Mouse (Mus musculus) CH12.LX (cell line): ENCODE results near the gene Srsf12. TPM values are rescaled to one million over a fixed set of nuclear protein-coding genes. Genes with fewer than 3 reads are reported as not detected.

Experiments used
- DNase-seq: peaks from one replicate; pipeline ENCODE4 v3.0.0-alpha.2; 2013; ENCODE audit errors: extremely low read depth
- H3K27ac ChIP-seq: 2 replicates; pipeline ENCODE4 v1.5.1; 2012; ENCODE audit warnings: low read depth, mild to moderate bottlenecking, control low read depth, moderate library complexity; ENCODE audit not compliant: insufficient read depth
- H3K27me3 ChIP-seq: replicated peaks from 2 replicates; pipeline ENCODE3; 2012; ENCODE audit warnings: inconsistent platforms
- H3K36me3 ChIP-seq, 2 experiments: replicated peaks in 1 of 2; 2 replicates each; pipeline versions ENCODE3 to v1.6.1; 2012; ENCODE audit warnings: inconsistent platforms in 1 of 2, low read length in 1 of 2, mild to moderate bottlenecking in 1 of 2, mixed read lengths in 1 of 2, moderate library complexity in 1 of 2; ENCODE audit not compliant: control insufficient read depth in 1 of 2, insufficient read depth in 1 of 2
- H3K4me1 ChIP-seq, 2 experiments: 2 replicates each; pipeline ENCODE4 v1.6.1; 2012; ENCODE audit warnings: inconsistent platforms in 1 of 2, moderate library complexity in 1 of 2; ENCODE audit not compliant: insufficient read depth in 2 of 2, control insufficient read depth in 1 of 2
- H3K4me2 ChIP-seq: 2 replicates; pipeline ENCODE4 v1.6.1; 2012; ENCODE audit warnings: low read depth, mild to moderate bottlenecking, control low read depth; ENCODE audit not compliant: poor library complexity, insufficient read depth, severe bottlenecking
- H3K4me3 ChIP-seq, 3 experiments: fragments of 150-350 bp in 1 of 3; sonication (generic) in 1 of 3; replicated peaks in 1 of 3; 2 replicates each; pipeline versions ENCODE3 to v1.5.1; 2011 to 2012; ENCODE audit warnings: low read depth in 2 of 3, low read length in 2 of 3, mild to moderate bottlenecking in 2 of 3, moderate library complexity in 2 of 3, control low read depth in 1 of 3, improper control_type of control experiment in 1 of 3, inconsistent platforms in 1 of 3, mixed read lengths in 1 of 3; ENCODE audit not compliant: poor library complexity in 1 of 3
- H3K79me2 ChIP-seq: replicated peaks from 2 replicates; pipeline ENCODE4 v1.6.1; 2012; ENCODE audit warnings: mild to moderate bottlenecking, moderate library complexity; ENCODE audit not compliant: control insufficient read depth, poor library complexity, insufficient read depth, severe bottlenecking; ENCODE audit errors: extremely low read depth
- H3K9ac ChIP-seq: 2 replicates; pipeline ENCODE4 v1.6.1; 2012; ENCODE audit warnings: low read depth, mild to moderate bottlenecking, control low read depth, moderate library complexity; ENCODE audit not compliant: insufficient read depth
- H3K9me3 ChIP-seq: replicated peaks from 2 replicates; pipeline ENCODE3; 2012; ENCODE audit warnings: low read length, inconsistent platforms, mixed read lengths
- BHLHE40 ChIP-seq: IDR thresholded peaks from 2 replicates; pipeline ENCODE4 v1.6.1; 2011; ENCODE audit warnings: mild to moderate bottlenecking, low read depth, low read length, improper control_type of control experiment
- ELF1 ChIP-seq: IDR thresholded peaks from 2 replicates; pipeline ENCODE4 v1.6.1; 2014; ENCODE audit warnings: low read depth, mild to moderate bottlenecking, inconsistent platforms, low read length, improper control_type of control experiment
- EP300 ChIP-seq: IDR thresholded peaks from 2 replicates; pipeline ENCODE4 v1.6.1; 2011; ENCODE audit warnings: low read length, improper control_type of control experiment
- GABPA ChIP-seq: IDR thresholded peaks from 2 replicates; pipeline ENCODE4 v1.6.1; 2012; ENCODE audit warnings: low read depth, low read length, improper control_type of control experiment, inconsistent platforms; ENCODE audit not compliant: insufficient replicate concordance
- HCFC1 ChIP-seq: IDR thresholded peaks from 2 replicates; pipeline ENCODE4 v1.6.1; 2012; ENCODE audit warnings: low read depth, mild to moderate bottlenecking, inconsistent platforms, low read length, improper control_type of control experiment
- MAX ChIP-seq: IDR thresholded peaks from 2 replicates; pipeline ENCODE4 v1.6.1; 2011; ENCODE audit warnings: low read length, improper control_type of control experiment
- MAZ ChIP-seq: IDR thresholded peaks from 2 replicates; pipeline ENCODE4 v1.6.1; 2012; ENCODE audit warnings: low read depth, mild to moderate bottlenecking, inconsistent platforms, low read length, improper control_type of control experiment, moderate library complexity
- MYC ChIP-seq: IDR thresholded peaks from 2 replicates; pipeline ENCODE4 v1.6.1; 2011; ENCODE audit warnings: low read depth, mild to moderate bottlenecking, improper control_type of control experiment, low read length
- NELFE ChIP-seq: IDR thresholded peaks from 2 replicates; pipeline ENCODE4 v1.6.1; 2011; ENCODE audit warnings: low read depth, low read length, improper control_type of control experiment
- NRF1 ChIP-seq: IDR thresholded peaks from 2 replicates; pipeline ENCODE4 v1.6.1; 2014; ENCODE audit warnings: low read depth, mild to moderate bottlenecking, inconsistent platforms, low read length, improper control_type of control experiment, moderate library complexity
- POLR2A ChIP-seq: IDR thresholded peaks from 2 replicates; pipeline ENCODE4 v1.6.1; 2011; ENCODE audit warnings: low read depth, mild to moderate bottlenecking, improper control_type of control experiment, low read length
- POLR2AphosphoS2 ChIP-seq: IDR thresholded peaks from 2 replicates; pipeline ENCODE4 v1.6.1; 2011; ENCODE audit warnings: low read depth, low read length, improper control_type of control experiment
- RCOR1 ChIP-seq: conservative IDR thresholded peaks from 2 replicates; pipeline ENCODE4 v1.6.1; 2012; ENCODE audit warnings: low read depth, mild to moderate bottlenecking, inconsistent platforms, low read length, improper control_type of control experiment
- SIN3A ChIP-seq: IDR thresholded peaks from 2 replicates; pipeline ENCODE4 v1.6.1; 2012; ENCODE audit warnings: low read length, improper control_type of control experiment, inconsistent platforms
- SMC3 ChIP-seq: IDR thresholded peaks from 2 replicates; pipeline ENCODE4 v1.6.1; 2011; ENCODE audit warnings: low read depth, low read length, improper control_type of control experiment
- TBP ChIP-seq: conservative IDR thresholded peaks from 2 replicates; pipeline ENCODE4 v1.6.1; 2011; ENCODE audit warnings: low read depth, low read length, improper control_type of control experiment
- TCF12 ChIP-seq: IDR thresholded peaks from 2 replicates; pipeline ENCODE4 v1.6.1; 2014; ENCODE audit warnings: low read depth, mild to moderate bottlenecking, inconsistent platforms, low read length, improper control_type of control experiment
- UBTF ChIP-seq: IDR thresholded peaks from 2 replicates; pipeline ENCODE4 v1.6.1; 2012; ENCODE audit warnings: low read depth, mild to moderate bottlenecking, inconsistent platforms, low read length, improper control_type of control experiment, moderate library complexity
- USF1 ChIP-seq: IDR thresholded peaks from 2 replicates; pipeline ENCODE4 v1.6.1; 2014; ENCODE audit warnings: low read depth, mild to moderate bottlenecking, inconsistent platforms, low read length, improper control_type of control experiment
- USF2 ChIP-seq: conservative IDR thresholded peaks from 2 replicates; pipeline ENCODE4 v1.6.1; 2011; ENCODE audit warnings: low read depth, low read length, improper control_type of control experiment
- ZC3H11A ChIP-seq: IDR thresholded peaks from 2 replicates; pipeline ENCODE4 v1.6.1; 2012; ENCODE audit warnings: low read depth, mild to moderate bottlenecking, inconsistent platforms, low read length, improper control_type of control experiment
- dilution Hi-C: fragments of 300-500 bp; cut with MboI; formaldehyde crosslinking; loops from 2 replicates; pipeline ENCODE4 v1.14.3; 2020; ENCODE audit warnings: low sequenced_read_pairs; ENCODE audit not compliant: extremely low pct_unique_long_range_greater_than_20kb, extremely low pct_ligation_motif_present
- in situ Hi-C: fragments of 300-500 bp; cut with MboI; formaldehyde crosslinking; loops from 3 replicates; pipeline ENCODE4 v1.14.3; 2019; ENCODE audit warnings: low sequenced_read_pairs, low pct_ligation_motif_present, low pct_unique_long_range_greater_than_20kb, mixed read lengths
- polyA plus RNA-seq: library from polyadenylated mRNA; unstranded; fragments of >175 nt; gene quantifications from 2 replicates; pipeline ENCODE4 v1.2.1, GENCODE M21; 2012; ENCODE audit warnings: low read depth; ENCODE audit not compliant: insufficient read length
- total RNA-seq, 2 experiments: library from RNA; depleted of rRNA; stranded (reverse); fragments of 300-350 nt in 1 of 2; fragments of >200 nt in 1 of 2; gene quantifications; 2 replicates each; pipeline ENCODE4 v1.2.3; 2012 to 2014

Srsf12 gene
- total and polyA plus RNA-seq, 3 experiments = not detected

DNA sequence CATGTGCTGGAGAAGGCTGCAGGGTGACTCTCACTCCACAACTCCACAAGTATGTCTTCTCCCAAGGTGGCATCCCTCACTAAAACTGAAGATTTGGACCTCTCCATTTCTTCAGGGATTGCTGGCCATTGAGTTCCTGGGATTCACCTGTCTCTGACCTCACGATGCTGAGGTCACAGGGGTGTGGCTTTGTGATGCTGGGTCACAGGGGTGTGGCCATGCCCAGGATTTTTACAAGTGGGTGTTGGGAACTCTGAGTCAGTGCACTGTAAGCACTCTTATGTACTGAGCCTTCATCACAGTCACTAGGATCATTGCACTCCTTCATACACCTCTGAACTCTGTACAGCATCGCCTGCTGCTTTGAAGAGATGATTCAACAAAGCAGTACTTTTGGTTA is 1.2 kb upstream of the Srsf12 start:
- no peaks in the 10 kb centered on the region for H3K4me1 ChIP-seq
- H3K79me2 ChIP-seq = no peaks in the 10 kb centered on the region
- in situ Hi-C loops = no loop called here
- H3K36me3 ChIP-seq = no peaks in the 10 kb centered on the region
- no peak overlapping the region for H3K4me3 ChIP-seq
- H3K9ac ChIP-seq = no peak overlapping the region
- no peak overlapping the region for H3K4me2 ChIP-seq
- no peak for TF ChIP-seq TBP
- DNase-seq = peak; percentile 6
- dilution Hi-C loops = no loop called here
- no peak overlapping the region for H3K27ac ChIP-seq
- H3K9me3 ChIP-seq = peaks cover 2% of the 10 kb centered on the region
- no peaks in the 10 kb centered on the region for H3K27me3 ChIP-seq

DNA sequence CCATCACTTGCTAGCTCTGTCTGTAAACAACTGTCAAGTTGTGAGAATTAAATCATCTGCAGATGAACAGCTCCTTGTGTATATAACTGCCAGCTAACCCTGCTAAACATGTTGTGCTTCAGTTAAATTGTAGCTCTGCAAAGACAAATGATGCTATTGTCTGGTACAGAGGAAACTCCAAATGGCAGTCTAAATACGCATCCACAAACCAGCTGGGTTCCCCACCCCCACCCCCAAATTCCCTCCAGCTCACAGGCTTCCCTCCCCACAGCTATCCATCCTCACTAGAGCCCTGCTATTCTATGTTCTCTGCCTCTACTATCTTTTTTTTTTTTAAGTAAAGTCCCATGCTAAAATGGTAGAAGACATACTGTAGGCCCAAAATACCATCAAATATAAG is 13.1 kb downstream of the Srsf12 start:
- Histone ChIP-seq H3K27me3 (no peaks in the 10 kb centered on the region), H3K4me2 (no peak overlapping the region), H3K9me3 (no peaks in the 10 kb centered on the region), H3K4me1 (no peaks in the 10 kb centered on the region), H3K36me3 (no peaks in the 10 kb centered on the region), H3K79me2 (no peaks in the 10 kb centered on the region), H3K9ac (no peak overlapping the region), H3K4me3 (no peak overlapping the region), H3K27ac (no peak overlapping the region)
- dilution Hi-C loops = no loop called here
- no peak for DNase-seq
- in situ Hi-C loops = no loop called here
- no peak for TF ChIP-seq NRF1
- TF ChIP-seq HCFC1 = no peak
- no peak for TF ChIP-seq ELF1
- no peak for TF ChIP-seq NELFE
- no peak for TF ChIP-seq EP300
- no peak for TF ChIP-seq UBTF
- no peak for TF ChIP-seq MYC

DNA sequence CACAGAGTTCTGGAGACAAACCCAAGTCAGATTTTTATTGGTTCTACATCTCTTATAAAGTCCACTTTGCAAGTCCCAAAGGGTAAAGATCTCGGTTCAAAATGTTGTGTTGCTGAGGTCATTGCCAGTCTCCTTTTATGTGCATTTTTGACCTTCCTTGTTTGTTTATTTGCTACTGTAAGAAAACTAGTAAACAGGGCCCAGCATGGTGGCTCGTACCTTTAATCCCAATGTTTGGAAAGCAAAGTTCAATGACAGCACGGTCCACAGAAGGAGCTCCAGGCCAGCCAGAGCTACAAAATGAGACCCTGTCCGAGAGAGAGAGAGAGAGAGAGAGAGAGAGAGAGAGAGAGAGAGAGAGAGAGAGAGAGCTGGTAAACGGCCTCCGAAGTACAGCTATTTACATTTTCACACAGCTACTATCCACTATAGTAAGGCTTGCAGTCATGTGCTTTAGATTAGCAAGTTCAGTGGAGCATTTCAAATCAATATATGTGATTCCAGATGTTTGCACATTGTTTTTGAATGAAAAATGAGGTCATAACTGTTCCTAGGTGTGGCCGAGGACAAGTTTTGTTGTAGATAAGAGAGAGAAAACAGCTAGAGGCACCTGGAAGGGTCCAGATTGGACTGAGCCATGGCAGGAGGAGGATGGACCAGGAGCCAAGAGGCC is 15.3 kb downstream of the Srsf12 start:
- H3K27ac ChIP-seq = no peak overlapping the region

More for the DNA sequence above, 15.3 kb downstream of the Srsf12 start:
- Histone ChIP-seq H3K4me2 (no peak overlapping the region), H3K9me3 (no peaks in the 10 kb centered on the region), H3K79me2 (no peaks in the 10 kb centered on the region), H3K9ac (no peak overlapping the region), H3K4me1 (no peaks in the 10 kb centered on the region), H3K36me3 (no peaks in the 10 kb centered on the region), H3K4me3 (no peak overlapping the region), H3K27me3 (no peaks in the 10 kb centered on the region)
- TF ChIP-seq TCF12 = no peak
- TF ChIP-seq SMC3 = no peak
- TF ChIP-seq USF1 = no peak
- TF ChIP-seq EP300 = no peak
- no peak for TF ChIP-seq BHLHE40
- TF ChIP-seq NRF1 = no peak
- no peak for TF ChIP-seq NELFE
- TF ChIP-seq POLR2AphosphoS2 = no peak
- no peak for TF ChIP-seq RCOR1
- no peak for TF ChIP-seq POLR2A
- no peak for TF ChIP-seq ZC3H11A
- TF ChIP-seq GABPA = no peak
- TF ChIP-seq SIN3A = no peak
- TF ChIP-seq USF2 = no peak
- no peak for TF ChIP-seq MAZ
- TF ChIP-seq MAX = no peak
- dilution Hi-C loops (no loop called here), in situ Hi-C loops (no loop called here)
- no peak for DNase-seq
